21 mouse cellular contexts compared by ENCODE assay signal in the genomic region with DNA sequence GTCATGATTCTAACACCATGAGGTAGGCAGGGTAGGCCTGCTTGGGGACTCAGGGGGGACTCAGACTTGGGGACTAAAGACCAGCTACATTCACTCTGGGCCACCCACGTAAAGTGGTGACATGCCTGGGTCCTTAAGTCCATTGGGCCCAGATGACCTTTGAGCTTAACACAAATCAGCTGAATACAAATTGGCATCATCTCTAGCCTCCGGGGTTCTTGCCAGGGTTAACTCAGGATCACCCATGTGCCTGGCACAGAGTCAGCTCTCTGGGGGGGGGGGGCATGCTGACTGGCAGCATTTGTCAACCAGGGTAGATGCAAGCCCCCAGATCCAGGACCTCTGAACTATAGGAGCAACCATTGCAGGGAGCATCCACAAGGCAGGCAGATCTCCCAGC. TPM values are rescaled to one million over a fixed set of nuclear protein-coding genes. Genes with fewer than 3 reads are reported as not detected.
DNase-seq lines count a peak whose midpoint lies in the region; ATAC-seq and TF ChIP-seq lines count a peak whose summit lies in the region.
"Had no signal": no experiment of that assay in that cellular context is flagged by ENCODE, and none has a peak within 500 bp of the region (broad histone marks: within the 10 kb centered on the region; RNA-seq: fewer than 3 reads in every experiment).

No protein-coding gene starts in this region.

- no peak for TF ChIP-seq CTCF in G1E (IDR thresholded peaks at IDR 0.05; ENCODE audit: low read depth, low read length)

- H3K27ac ChIP-seq in forebrain, embryonic 14.5 days (ENCODE audit: low read depth, low read length) = no peak overlapping the region
- no peak overlapping the region for H3K27ac ChIP-seq in forebrain, embryonic 12.5 days
- H3K27ac ChIP-seq: embryonic facial prominence, embryonic 13.5 days; forebrain, embryonic 13.5 days; gastrocnemius, adult 2 months; heart, embryonic 13.5 days; hindbrain, embryonic 15.5 days had no signal

- no peaks in the 10 kb centered on the region for H3K4me1 ChIP-seq in forebrain, embryonic 14.5 days (ENCODE audit: control insufficient read depth, insufficient read depth, low read length)
- H3K4me1 ChIP-seq in forebrain, embryonic 12.5 days = no peaks in the 10 kb centered on the region
- H3K4me1 ChIP-seq in G1E (ENCODE audit: insufficient read depth, low read depth, low read length) = no peaks in the 10 kb centered on the region
- H3K4me1 ChIP-seq: embryonic facial prominence, embryonic 13.5 days; forebrain, embryonic 13.5 days had no signal

- no peak overlapping the region for H3K4me3 ChIP-seq in forebrain, embryonic 14.5 days (ENCODE audit: low read depth, low read length)
- no peak overlapping the region for H3K4me3 ChIP-seq in forebrain, embryonic 12.5 days (replicated peaks)
- H3K4me3 ChIP-seq in G1E (ENCODE audit: low read depth, low read length) = peak overlapping the region; percentile 35; the same call in 1 of the 2 replicates
- H3K4me3 ChIP-seq: embryonic facial prominence, embryonic 13.5 days; forebrain, embryonic 13.5 days; gastrocnemius, adult 2 months; heart, embryonic 13.5 days; hindbrain, embryonic 15.5 days had no signal

- no peaks in the 10 kb centered on the region for H3K36me3 ChIP-seq in forebrain, embryonic 14.5 days (ENCODE audit: control insufficient read depth, insufficient read depth, low read length)
- no peaks in the 10 kb centered on the region for H3K36me3 ChIP-seq in forebrain, embryonic 12.5 days (replicated peaks)
- H3K36me3 ChIP-seq in G1E (replicated peaks) = no peaks in the 10 kb centered on the region
- H3K36me3 ChIP-seq: hindbrain, embryonic 15.5 days had no signal

- no peaks in the 10 kb centered on the region for H3K27me3 ChIP-seq in forebrain, embryonic 14.5 days (replicated peaks; ENCODE audit: control insufficient read depth, insufficient read depth, low read length)
- H3K27me3 ChIP-seq in forebrain, embryonic 12.5 days = no peaks in the 10 kb centered on the region
- no peaks in the 10 kb centered on the region; the same call in 1 of the 2 replicates for H3K27me3 ChIP-seq in G1E (ENCODE audit: insufficient read depth, low read length)
- H3K27me3 ChIP-seq: embryonic facial prominence, embryonic 13.5 days; forebrain, embryonic 13.5 days; heart, embryonic 13.5 days; hindbrain, embryonic 15.5 days; Patski had no signal

- H3K9me3 ChIP-seq in forebrain, embryonic 14.5 days (replicated peaks; ENCODE audit: control insufficient read depth, low read length) = no peaks in the 10 kb centered on the region
- no peaks in the 10 kb centered on the region for H3K9me3 ChIP-seq in forebrain, embryonic 12.5 days
- peaks cover 87% of the 10 kb centered on the region for H3K9me3 ChIP-seq in G1E (replicated peaks)
- H3K9me3 ChIP-seq: embryonic facial prominence, embryonic 13.5 days; forebrain, embryonic 13.5 days; heart, embryonic 13.5 days; hindbrain, embryonic 15.5 days had no signal

- no peak overlapping the region for H3K4me2 ChIP-seq in forebrain, embryonic 14.5 days (ENCODE audit: low read length)
- H3K4me2 ChIP-seq in forebrain, embryonic 12.5 days = no peak overlapping the region
- H3K4me2 ChIP-seq: embryonic facial prominence, embryonic 13.5 days; forebrain, embryonic 13.5 days; heart, embryonic 13.5 days; hindbrain, embryonic 15.5 days had no signal

- DNase-seq in forebrain, embryonic 14.5 days (ENCODE audit: low spot score) = no peak
- DNase-seq in kidney, adult 8-10 months = peak; percentile 81
- DNase-seq in kidney, postnatal 10 days = no peak
- DNase-seq in G1E (ENCODE audit: low spot score) = no peak
- DNase-seq in kidney, postnatal 14 days = peak; percentile 66
- no peak for DNase-seq in embryo, embryonic 11 days
- no peak for DNase-seq in ovary, postnatal 36 days (ENCODE audit: low spot score)
- DNase-seq: adrenal gland, adult 2 months; adrenal gland, postnatal 25 days; cerebellum, adult 18-20 months; cerebellum, postnatal 14 days; gastrocnemius, adult 2 months; gastrocnemius, postnatal 25 days; heart, postnatal 36 days had no signal

- H3K9ac ChIP-seq in forebrain, embryonic 14.5 days (ENCODE audit: low read length) = no peak overlapping the region
- no peak overlapping the region for H3K9ac ChIP-seq in forebrain, embryonic 12.5 days
- H3K9ac ChIP-seq: embryonic facial prominence, embryonic 13.5 days; forebrain, embryonic 13.5 days; heart, embryonic 13.5 days; hindbrain, embryonic 15.5 days had no signal

- ATAC-seq in forebrain, embryonic 14.5 days = 0 out of 2 replicates have a peak, but pooled peaks have one; percentile 8
- no peak for ATAC-seq in forebrain, embryonic 12.5 days (ENCODE audit: low FRiP score)
- no peak for ATAC-seq in G1E (ENCODE audit: extremely low read depth, insufficient number of reproducible peaks, low FRiP score, poor library complexity, severe bottlenecking)
- ATAC-seq: activated CD4-positive, CD25-positive, alpha-beta regulatory T cell, adult 4 months; forebrain, embryonic 13.5 days; Patski had no signal

- WGBS in forebrain, embryonic 14.5 days = 92% methylated on average over 2 of the region's 2 CpGs
- WGBS in forebrain, embryonic 12.5 days = 100% methylated on average over 2 of the region's 2 CpGs

RNA-seq across cellular contexts. Expression of a gene that starts 42.6 kb away (rescaled TPM):
- polyA plus RNA-seq in forebrain, embryonic 14.5 days (2014; fragmentation: Nextera tagmentation; extraction: Ambion mirVana) = 0.57 and 1.0 TPM in 2 replicates
- 3.7 and 4.1 TPM in 2 replicates for polyA plus RNA-seq in forebrain, embryonic 12.5 days (2016; fragmentation: Nextera tagmentation; extraction: Ambion mirVana)
- total RNA-seq in G1E (2014; fragmentation: Nextera tagmentation) (not detected in 2 replicates), G1E (2017) (under 0.01 and 0.16 TPM in 2 replicates)
- polyA plus RNA-seq in G1E (2012) = not detected in 2 replicates

Comparison
In these comparisons a context has a peak if more than half of its experiments do, and no peak if none do; other contexts are left out.
1. DNase-seq: peak in kidney, adult 8-10 months (2 of 2) and kidney, postnatal 14 days (single experiment); none in forebrain, embryonic 14.5 days (single experiment), kidney, postnatal 10 days (single experiment), G1E (single experiment), embryo, embryonic 11 days (single experiment) and ovary, postnatal 36 days (single experiment).